In genomic region chr2:37829758-37830275, GRCm38 (mm10) we compare ENCODE assay signal across 11 mouse cellular contexts. TPM values are rescaled to one million over a fixed set of nuclear protein-coding genes. Genes with fewer than 3 reads are reported as not detected.
DNase-seq lines count a peak whose midpoint lies in the region; ATAC-seq and TF ChIP-seq lines count a peak whose summit lies in the region.
"Had no signal": no experiment of that assay in that cellular context is flagged by ENCODE, and none has a peak within 500 bp of the region (broad histone marks: within the 10 kb centered on the region; RNA-seq: fewer than 3 reads in every experiment).

No protein-coding gene starts in this region.

- TF ChIP-seq EP300 in lung, postnatal 0 days (IDR thresholded peaks at IDR 0.05): no peak

- H3K4me3 ChIP-seq in thymus, adult 2 months (ENCODE audit: control insufficient read depth, insufficient read depth, low read length): no peak overlapping the region
- H3K4me3 ChIP-seq in forebrain, postnatal 0 days (ENCODE audit: low read depth, low read length): no peak overlapping the region
- no peak overlapping the region for H3K4me3 ChIP-seq in lung, postnatal 0 days (ENCODE audit: low read depth, low read length)

- peak; percentile 66 for ATAC-seq in forebrain, postnatal 0 days
- ATAC-seq in lung, postnatal 0 days: peak; percentile 59
- ATAC-seq: activated CD4-positive, CD25-positive, alpha-beta regulatory T cell, adult 4 months; liver, postnatal 0 days had no signal

- 71% methylated on average over 9 of the region's 9 CpGs for WGBS in thymus, adult 2 months
- WGBS in forebrain, postnatal 0 days: 16% methylated on average over 9 of the region's 9 CpGs
- WGBS in lung, postnatal 0 days: 44% methylated on average over 9 of the region's 9 CpGs

- no peaks in the 10 kb centered on the region for H3K9me3 ChIP-seq in forebrain, postnatal 0 days (ENCODE audit: low read length)
- H3K9me3 ChIP-seq in lung, postnatal 0 days (ENCODE audit: low read length): no peaks in the 10 kb centered on the region

- no peaks in the 10 kb centered on the region for H3K27me3 ChIP-seq in thymus, adult 2 months (ENCODE audit: control insufficient read depth, insufficient read depth, low read length)
- no peaks in the 10 kb centered on the region for H3K27me3 ChIP-seq in forebrain, postnatal 0 days (ENCODE audit: insufficient read depth, low read length)
- no peaks in the 10 kb centered on the region for H3K27me3 ChIP-seq in lung, postnatal 0 days (replicated peaks; ENCODE audit: insufficient read depth, low read length)

- TF ChIP-seq POLR2A in thymus, adult 2 months (IDR thresholded peaks at IDR 0.05; ENCODE audit: control insufficient read depth, extremely low read depth, insufficient read depth, low read length, poor library complexity): no peak

- no peak overlapping the region for H3K27ac ChIP-seq in thymus, adult 2 months (ENCODE audit: control insufficient read depth, insufficient read depth, low read length)
- H3K27ac ChIP-seq in forebrain, postnatal 0 days (ENCODE audit: low read depth, low read length): no peak overlapping the region
- no peak overlapping the region for H3K27ac ChIP-seq in lung, postnatal 0 days (ENCODE audit: low read length)

- no peak for TF ChIP-seq CTCF in thymus, adult 2 months (IDR thresholded peaks at IDR 0.05; ENCODE audit: borderline replicate concordance, control insufficient read depth, extremely low read depth, insufficient read depth, low read length, poor library complexity)
- no peak for TF ChIP-seq CTCF in forebrain, postnatal 0 days (IDR thresholded peaks at IDR 0.05; ENCODE audit: low read depth)
- TF ChIP-seq CTCF in lung, postnatal 0 days (IDR thresholded peaks at IDR 0.05): no peak

- H3K9ac ChIP-seq in forebrain, postnatal 0 days: no peak overlapping the region
- H3K9ac ChIP-seq in lung, postnatal 0 days (replicated peaks; ENCODE audit: low read depth): no peak overlapping the region
- H3K9ac ChIP-seq: liver, postnatal 0 days had no signal

- peak; percentile 7 for DNase-seq in thymus, postnatal 0 days (ENCODE audit: low spot score)
- no peak for DNase-seq in thymus, adult 2 months
- DNase-seq in forebrain, postnatal 0 days: no peak
- DNase-seq in lung, postnatal 0 days (ENCODE audit: low spot score): peak; percentile 57
- peak; percentile 43 for DNase-seq in thymus, postnatal 4 days
- no peak for DNase-seq in layer of hippocampus, postnatal 25 days (ENCODE audit: extremely low spot score in 1 of 2, low spot score in 1 of 2)
- no peak for DNase-seq in kidney, postnatal 25 days
- DNase-seq: gastrocnemius, postnatal 10 days; liver, postnatal 0 days had no signal

- no peaks in the 10 kb centered on the region for H3K36me3 ChIP-seq in thymus, adult 2 months (ENCODE audit: control insufficient read depth, insufficient read depth, low read length)
- H3K36me3 ChIP-seq in forebrain, postnatal 0 days (ENCODE audit: insufficient read depth): peaks cover 8% of the 10 kb centered on the region; the same call in 1 of the 2 replicates
- no peaks in the 10 kb centered on the region for H3K36me3 ChIP-seq in lung, postnatal 0 days (ENCODE audit: insufficient read depth, low read length)

- H3K4me2 ChIP-seq in forebrain, postnatal 0 days (ENCODE audit: low read depth): no peak overlapping the region
- no peak overlapping the region for H3K4me2 ChIP-seq in lung, postnatal 0 days (replicated peaks; ENCODE audit: low read depth, low read length)

- H3K4me1 ChIP-seq in thymus, adult 2 months (replicated peaks; ENCODE audit: control insufficient read depth, insufficient read depth, low read length): peaks cover 10% of the 10 kb centered on the region
- H3K4me1 ChIP-seq in forebrain, postnatal 0 days (ENCODE audit: insufficient read depth): no peaks in the 10 kb centered on the region
- H3K4me1 ChIP-seq in lung, postnatal 0 days (ENCODE audit: insufficient read depth, low read depth, low read length): no peaks in the 10 kb centered on the region

RNA-seq across cellular contexts. Expression of gene Crb2, which starts 53.8 kb away (rescaled TPM):
- 0.10 and 0.17 TPM in 2 replicates for polyA plus RNA-seq in thymus, postnatal 0 days (2015; fragmentation: Nextera tagmentation; extraction: Ambion mirVana)
- 0.17 and 0.38 TPM in 2 replicates for polyA plus RNA-seq in thymus, adult 2 months (2012; rRNA removed)
- total RNA-seq in forebrain, postnatal 0 days (2014; rRNA removed): 3.8 and 6.0 TPM in 2 replicates
- 1.5 and 2.7 TPM in 2 replicates for polyA plus RNA-seq in forebrain, postnatal 0 days (2015; fragmentation: Nextera tagmentation; extraction: Ambion mirVana)
- 0.39 and 0.40 TPM in 2 replicates for polyA plus RNA-seq in lung, postnatal 0 days (2015; fragmentation: Nextera tagmentation; extraction: Ambion mirVana)
- total RNA-seq in layer of hippocampus, postnatal 25 days (2021): 1 to 10 TPM; 3.8 to 4.8 TPM
- total RNA-seq: neutrophil, adult 5-6 weeks had no signal

Comparison
In these comparisons a context has a peak if more than half of its experiments do, and no peak if none do; other contexts are left out.
1. DNase-seq: peak in thymus, postnatal 0 days (single experiment), lung, postnatal 0 days (single experiment) and thymus, postnatal 4 days (single experiment); none in thymus, adult 2 months (single experiment), forebrain, postnatal 0 days (single experiment), layer of hippocampus, postnatal 25 days (0 of 2) and kidney, postnatal 25 days (0 of 2).